Mouse (Mus musculus): Measurements from ENCODE around the gene Lamb3. TPM values are rescaled to one million over a fixed set of nuclear protein-coding genes. Genes with fewer than 3 reads are reported as not detected.

Lamb3 gene
- total and polyA plus RNA-seq, 2 experiments, result 1.6 to 2.0 TPM

GRCm38 (mm10) chr1:193270965-193271763, 63.7 kb downstream of the Lamb3 start:
- Histone ChIP-seq H3K9ac (ENCODE audit: low read depth, low read length) (peak overlapping the region; percentile 74), H3K4me3 (ENCODE audit: insufficient read depth, low read depth, low read length) (peak overlapping the region; percentile 89), H3K79me2 (ENCODE audit: control insufficient read depth, insufficient read depth, low read length) (0 out of 2 replicates have a peak, but pooled peaks cover 4% of the 10 kb centered on the region), H3K4me1 (ENCODE audit: control insufficient read depth, insufficient read depth, low read length) (peaks cover 12% of the 10 kb centered on the region), H3K27ac (replicated peaks; ENCODE audit: insufficient read depth, low read depth, low read length) (peak overlapping the region; percentile 90), H3K27me3 (ENCODE audit: control insufficient read depth, insufficient read depth, low read length) (no peaks in the 10 kb centered on the region), H3K36me3 (ENCODE audit: control insufficient read depth, insufficient read depth, low read length) (peaks cover 2% of the 10 kb centered on the region; the same call in 1 of the 2 replicates)
- peak; percentile 92 for DNase-seq (ENCODE audit: extremely low read depth, low read depth, low spot score)
- TF ChIP-seq POLR2A (IDR thresholded peaks at IDR 0.05; ENCODE audit: extremely low read depth, insufficient read depth, low read length), result 0 out of 2 replicates have a peak, but pooled peaks have one; percentile 24
- no peak for TF ChIP-seq CTCF (IDR thresholded peaks at IDR 0.05; ENCODE audit: low read depth, low read length)
- 7% methylated on average over 6 of the region's 6 CpGs for WGBS

DNA sequence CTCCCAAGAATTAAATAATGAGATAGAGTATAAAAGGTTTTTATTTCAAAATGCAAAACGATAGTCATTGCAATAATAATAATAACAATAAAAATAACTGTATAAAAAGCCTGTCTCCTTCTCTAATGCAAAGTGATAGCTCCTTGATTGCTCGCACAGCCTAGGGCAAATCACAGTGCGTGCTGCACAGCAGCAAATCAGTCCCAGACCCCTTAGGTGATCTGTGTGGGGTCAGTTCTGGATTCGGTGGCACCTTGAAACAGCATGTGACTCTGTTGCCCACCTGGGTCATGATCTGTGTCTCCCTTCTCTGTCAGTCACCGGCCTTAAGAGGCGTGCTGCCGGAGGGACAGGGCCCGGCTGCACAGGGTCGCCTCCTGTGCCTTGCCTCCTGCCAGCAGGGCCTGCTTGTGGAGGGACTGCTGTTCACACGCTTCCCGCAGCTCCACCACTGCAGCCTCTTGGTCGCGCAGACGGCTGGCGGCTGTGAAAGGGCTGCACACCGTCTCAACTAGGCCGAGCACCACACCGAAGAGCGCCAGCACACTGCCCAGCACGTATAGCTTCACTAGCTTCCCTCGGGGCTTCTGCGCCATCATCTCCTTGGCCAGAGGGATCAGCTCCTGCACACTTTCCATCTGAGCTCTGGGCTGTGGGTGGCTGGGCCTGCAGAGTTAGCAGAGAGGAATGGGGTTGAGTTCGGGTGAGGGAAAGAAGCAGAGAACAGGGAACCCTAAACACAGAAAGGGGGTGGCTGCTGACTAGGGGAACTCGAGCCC, 64.8 kb downstream of the Lamb3 start:
- DNase-seq (ENCODE audit: extremely low read depth, low read depth, low spot score), result peak; percentile 42
- no peak for TF ChIP-seq CTCF (IDR thresholded peaks at IDR 0.05; ENCODE audit: low read depth, low read length)
- TF ChIP-seq POLR2A (IDR thresholded peaks at IDR 0.05; ENCODE audit: extremely low read depth, insufficient read depth, low read length), result no peak; the same call in 1 of the 2 replicates

DNA sequence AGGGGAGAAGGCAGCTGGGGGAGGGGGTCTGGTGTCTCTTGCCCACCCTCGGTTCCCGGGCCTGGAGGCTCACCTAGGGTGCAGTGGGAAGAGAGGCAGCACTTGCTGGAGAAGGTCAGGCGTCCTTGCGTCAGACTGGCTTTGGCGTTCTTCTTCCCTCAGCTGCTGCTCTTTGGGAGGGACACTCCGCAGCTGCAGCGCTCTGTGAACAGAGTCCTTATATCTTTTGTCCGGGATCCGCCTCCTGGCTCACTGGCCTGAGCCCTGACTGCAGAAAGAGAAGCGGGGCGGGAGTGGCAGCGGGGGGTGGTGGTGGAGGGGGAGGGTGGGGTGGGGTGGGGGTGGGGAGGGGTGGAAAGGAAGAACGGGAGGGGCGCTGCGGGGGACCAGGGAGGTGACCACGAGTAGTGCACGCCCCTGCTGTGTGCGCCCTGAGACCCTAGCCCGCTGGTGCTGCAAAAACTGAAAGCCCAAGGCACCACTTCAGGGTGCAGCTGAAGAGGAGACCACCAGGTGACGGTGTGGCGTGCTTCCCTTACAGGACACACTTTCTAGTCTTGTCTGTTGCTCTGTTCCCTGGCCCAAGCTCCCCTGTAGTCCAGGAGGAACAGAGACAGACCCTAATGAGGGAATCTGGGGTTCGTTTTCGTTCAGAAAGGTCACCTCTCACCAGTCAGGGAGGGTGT, 65.6 kb downstream of the Lamb3 start, which contains the start of gene G0s2:
Gene G0s2 (minus strand): TSS at position 302 of the 686 bp plus-strand sequence.
- H3K4me3 ChIP-seq (ENCODE audit: insufficient read depth, low read depth, low read length), result peak within 1 kb of the TSS; percentile 89
- TF ChIP-seq POLR2A (IDR thresholded peaks at IDR 0.05; ENCODE audit: extremely low read depth, insufficient read depth, low read length) (peak; percentile 100), CTCF (IDR thresholded peaks at IDR 0.05; ENCODE audit: low read depth, low read length) (peak; percentile 74)
- 2% methylated on average over 23 of the region's 23 CpGs for WGBS
- H3K27ac ChIP-seq (replicated peaks; ENCODE audit: insufficient read depth, low read depth, low read length), result peak within 1 kb of the TSS; percentile 94
- no peaks in the 10 kb centered on the region for H3K27me3 ChIP-seq (ENCODE audit: control insufficient read depth, insufficient read depth, low read length)
- H3K9ac ChIP-seq (ENCODE audit: low read depth, low read length), result peak within 1 kb of the TSS; percentile 94
- peaks cover 2% of the 10 kb centered on the region; the same call in 1 of the 2 replicates for H3K36me3 ChIP-seq (ENCODE audit: control insufficient read depth, insufficient read depth, low read length)
- peaks cover 15% of the 10 kb centered on the region for H3K4me1 ChIP-seq (ENCODE audit: control insufficient read depth, insufficient read depth, low read length)
- 0 out of 2 replicates have a peak, but pooled peaks cover 4% of the 10 kb centered on the region for H3K79me2 ChIP-seq (ENCODE audit: control insufficient read depth, insufficient read depth, low read length)
- DNase-seq (ENCODE audit: extremely low read depth, low read depth, low spot score), result peak; percentile 95

More for the DNA sequence above, 64.8 kb downstream of the Lamb3 start:
- peaks cover 2% of the 10 kb centered on the region; the same call in 1 of the 2 replicates for H3K36me3 ChIP-seq (ENCODE audit: control insufficient read depth, insufficient read depth, low read length)
- peak overlapping the region; percentile 90 for H3K27ac ChIP-seq (replicated peaks; ENCODE audit: insufficient read depth, low read depth, low read length)
- H3K27me3 ChIP-seq (ENCODE audit: control insufficient read depth, insufficient read depth, low read length), result no peaks in the 10 kb centered on the region
- H3K9ac ChIP-seq (ENCODE audit: low read depth, low read length), result peak overlapping the region; percentile 94
- H3K79me2 ChIP-seq (ENCODE audit: control insufficient read depth, insufficient read depth, low read length), result 0 out of 2 replicates have a peak, but pooled peaks cover 4% of the 10 kb centered on the region
- WGBS, result 12% methylated on average over 24 of the region's 24 CpGs
- H3K4me3 ChIP-seq (ENCODE audit: insufficient read depth, low read depth, low read length), result peak overlapping the region; percentile 89
- H3K4me1 ChIP-seq (ENCODE audit: control insufficient read depth, insufficient read depth, low read length), result peaks cover 12% of the 10 kb centered on the region

- Histone ChIP-seq H3K9ac (ENCODE audit: low read depth, low read length) (peak overlapping the region; percentile 51; the same call in 1 of the 2 replicates), H3K27ac (replicated peaks; ENCODE audit: insufficient read depth, low read depth, low read length) (peak overlapping the region; percentile 96), H3K27me3 (ENCODE audit: control insufficient read depth, insufficient read depth, low read length) (no peaks in the 10 kb centered on the region), H3K36me3 (ENCODE audit: control insufficient read depth, insufficient read depth, low read length) (peaks cover 2% of the 10 kb centered on the region; the same call in 1 of the 2 replicates), H3K4me3 (ENCODE audit: insufficient read depth, low read depth, low read length) (no peak overlapping the region), H3K79me2 (ENCODE audit: control insufficient read depth, insufficient read depth, low read length) (0 out of 2 replicates have a peak, but pooled peaks cover 4% of the 10 kb centered on the region), H3K4me1 (ENCODE audit: control insufficient read depth, insufficient read depth, low read length) (peaks cover 23% of the 10 kb centered on the region)
- 17% methylated on average over 8 of the region's 8 CpGs for WGBS
- TF ChIP-seq CTCF (IDR thresholded peaks at IDR 0.05; ENCODE audit: low read depth, low read length) (no peak), POLR2A (IDR thresholded peaks at IDR 0.05; ENCODE audit: extremely low read depth, insufficient read depth, low read length) (no peak)
- DNase-seq (ENCODE audit: extremely low read depth, low read depth, low spot score), result peak; percentile 93
Observed at GRCm38 (mm10) chr1:193274407-193275071, 67.0 kb downstream of the Lamb3 start.

All from liver, adult 2 months (tissue).